Mouse (Mus musculus): ENCODE results near the gene Maff. TPM values are rescaled to one million over a fixed set of nuclear protein-coding genes. Genes with fewer than 3 reads are reported as not detected.
A peak's percentile ranks its signal among the peaks of the same experiment; 100 is the strongest.

Gene Maff
- polyA plus RNA-seq, 1 experiment, result 6.4 TPM

GRCm38 (mm10) chr15:79357036-79357911 is 10.9 kb downstream of the Maff start:
- Histone ChIP-seq H3K4me1 (peaks cover 49% of the 10 kb centered on the region), H3K4me3 (replicated peaks) (peak overlapping the region; percentile 87), H3K27me3 (replicated peaks) (peaks cover 39% of the 10 kb centered on the region), H3K36me3 (replicated peaks; ENCODE audit: low read length) (peaks cover 48% of the 10 kb centered on the region), H3K9me3 (no peaks in the 10 kb centered on the region)
- TF ChIP-seq FLI1 (IDR thresholded peaks at IDR 0.05; ENCODE audit: low read length), result no peak
- no peak for TF ChIP-seq GATA1 (IDR thresholded peaks at IDR 0.05; ENCODE audit: borderline replicate concordance, low read length)

GRCm38 (mm10) chr15:79357974-79358690 is 11.7 kb downstream of the Maff start:
- Histone ChIP-seq H3K36me3 (replicated peaks; ENCODE audit: low read length) (peaks cover 56% of the 10 kb centered on the region), H3K9me3 (no peaks in the 10 kb centered on the region), H3K4me1 (peaks cover 43% of the 10 kb centered on the region), H3K4me3 (replicated peaks) (no peak overlapping the region), H3K27me3 (replicated peaks) (peaks cover 35% of the 10 kb centered on the region)
- TF ChIP-seq GATA1 (IDR thresholded peaks at IDR 0.05; ENCODE audit: borderline replicate concordance, low read length) (no peak), FLI1 (IDR thresholded peaks at IDR 0.05; ENCODE audit: low read length) (no peak)

- no peak overlapping the region for H3K4me3 ChIP-seq (replicated peaks)
- TF ChIP-seq GATA1 (IDR thresholded peaks at IDR 0.05; ENCODE audit: borderline replicate concordance, low read length) (no peak), FLI1 (IDR thresholded peaks at IDR 0.05; ENCODE audit: low read length) (no peak)
- H3K9me3 ChIP-seq, result no peaks in the 10 kb centered on the region
- peaks cover 27% of the 10 kb centered on the region for H3K27me3 ChIP-seq (replicated peaks)
- H3K36me3 ChIP-seq (replicated peaks; ENCODE audit: low read length), result peaks cover 72% of the 10 kb centered on the region
- peaks cover 25% of the 10 kb centered on the region for H3K4me1 ChIP-seq
These were observed 13.5 kb downstream of the Maff start for GRCm38 (mm10) chr15:79359954-79360353.

GRCm38 (mm10) chr15:79360371-79360770 is 13.9 kb downstream of the Maff start:
- Histone ChIP-seq H3K4me1 (peaks cover 25% of the 10 kb centered on the region), H3K27me3 (replicated peaks) (peaks cover 27% of the 10 kb centered on the region), H3K9me3 (no peaks in the 10 kb centered on the region), H3K36me3 (replicated peaks; ENCODE audit: low read length) (peaks cover 77% of the 10 kb centered on the region), H3K4me3 (replicated peaks) (no peak overlapping the region)
- no peak for TF ChIP-seq GATA1 (IDR thresholded peaks at IDR 0.05; ENCODE audit: borderline replicate concordance, low read length)
- no peak for TF ChIP-seq FLI1 (IDR thresholded peaks at IDR 0.05; ENCODE audit: low read length)

GRCm38 (mm10) chr15:79361023-79361422 is 14.6 kb downstream of the Maff start:
- Histone ChIP-seq H3K4me3 (replicated peaks) (no peak overlapping the region), H3K36me3 (replicated peaks; ENCODE audit: low read length) (peaks cover 83% of the 10 kb centered on the region), H3K27me3 (replicated peaks) (peaks cover 23% of the 10 kb centered on the region), H3K4me1 (peaks cover 28% of the 10 kb centered on the region), H3K9me3 (no peaks in the 10 kb centered on the region)
- TF ChIP-seq GATA1 (IDR thresholded peaks at IDR 0.05; ENCODE audit: borderline replicate concordance, low read length) (no peak), FLI1 (IDR thresholded peaks at IDR 0.05; ENCODE audit: low read length) (no peak)

- Histone ChIP-seq H3K4me1 (peaks cover 23% of the 10 kb centered on the region), H3K4me3 (replicated peaks) (no peak overlapping the region), H3K9me3 (no peaks in the 10 kb centered on the region), H3K36me3 (replicated peaks; ENCODE audit: low read length) (peaks cover 94% of the 10 kb centered on the region), H3K27me3 (replicated peaks) (no peaks in the 10 kb centered on the region)
- TF ChIP-seq GATA1 (IDR thresholded peaks at IDR 0.05; ENCODE audit: borderline replicate concordance, low read length), result no peak
- no peak for TF ChIP-seq FLI1 (IDR thresholded peaks at IDR 0.05; ENCODE audit: low read length)
These were observed 17.7 kb downstream of the Maff start for GRCm38 (mm10) chr15:79364120-79364519.

- Histone ChIP-seq H3K9me3 (no peaks in the 10 kb centered on the region), H3K36me3 (replicated peaks; ENCODE audit: low read length) (peaks cover 95% of the 10 kb centered on the region), H3K4me3 (replicated peaks) (no peak overlapping the region), H3K4me1 (peaks cover 29% of the 10 kb centered on the region), H3K27me3 (replicated peaks) (no peaks in the 10 kb centered on the region)
- no peak for TF ChIP-seq FLI1 (IDR thresholded peaks at IDR 0.05; ENCODE audit: low read length)
- TF ChIP-seq GATA1 (IDR thresholded peaks at IDR 0.05; ENCODE audit: borderline replicate concordance, low read length), result no peak
These were observed 18.6 kb downstream of the Maff start for GRCm38 (mm10) chr15:79365068-79365467.

- no peaks in the 10 kb centered on the region for H3K27me3 ChIP-seq (replicated peaks)
- H3K4me3 ChIP-seq (replicated peaks), result no peak overlapping the region
- peaks cover 98% of the 10 kb centered on the region for H3K36me3 ChIP-seq (replicated peaks; ENCODE audit: low read length)
- no peak for TF ChIP-seq GATA1 (IDR thresholded peaks at IDR 0.05; ENCODE audit: borderline replicate concordance, low read length)
- TF ChIP-seq FLI1 (IDR thresholded peaks at IDR 0.05; ENCODE audit: low read length), result no peak
- peaks cover 28% of the 10 kb centered on the region for H3K4me1 ChIP-seq
- H3K9me3 ChIP-seq, result no peaks in the 10 kb centered on the region
These were observed 20.0 kb downstream of the Maff start for GRCm38 (mm10) chr15:79366402-79366801.

GRCm38 (mm10) chr15:79368313-79368811 is 21.9 kb downstream of the Maff start:
- no peak overlapping the region for H3K4me3 ChIP-seq (replicated peaks)
- no peaks in the 10 kb centered on the region for H3K9me3 ChIP-seq
- peaks cover 27% of the 10 kb centered on the region for H3K4me1 ChIP-seq
- H3K36me3 ChIP-seq (replicated peaks; ENCODE audit: low read length), result peaks cover 98% of the 10 kb centered on the region
- TF ChIP-seq GATA1 (IDR thresholded peaks at IDR 0.05; ENCODE audit: borderline replicate concordance, low read length) (no peak), FLI1 (IDR thresholded peaks at IDR 0.05; ENCODE audit: low read length) (no peak)
- no peaks in the 10 kb centered on the region for H3K27me3 ChIP-seq (replicated peaks)

All from megakaryocyte, embryonic 14.5 days (primary cell).